Mouse (Mus musculus): ENCODE measurements around the gene Hbp1. TPM values are rescaled to one million over a fixed set of nuclear protein-coding genes. Genes with fewer than 3 reads are reported as not detected.

Hbp1 gene
- 105 to 123 TPM (median 118 TPM) in 4 replicates for total RNA-seq (2023; ENCODE audit: inconsistent age)

DNA sequence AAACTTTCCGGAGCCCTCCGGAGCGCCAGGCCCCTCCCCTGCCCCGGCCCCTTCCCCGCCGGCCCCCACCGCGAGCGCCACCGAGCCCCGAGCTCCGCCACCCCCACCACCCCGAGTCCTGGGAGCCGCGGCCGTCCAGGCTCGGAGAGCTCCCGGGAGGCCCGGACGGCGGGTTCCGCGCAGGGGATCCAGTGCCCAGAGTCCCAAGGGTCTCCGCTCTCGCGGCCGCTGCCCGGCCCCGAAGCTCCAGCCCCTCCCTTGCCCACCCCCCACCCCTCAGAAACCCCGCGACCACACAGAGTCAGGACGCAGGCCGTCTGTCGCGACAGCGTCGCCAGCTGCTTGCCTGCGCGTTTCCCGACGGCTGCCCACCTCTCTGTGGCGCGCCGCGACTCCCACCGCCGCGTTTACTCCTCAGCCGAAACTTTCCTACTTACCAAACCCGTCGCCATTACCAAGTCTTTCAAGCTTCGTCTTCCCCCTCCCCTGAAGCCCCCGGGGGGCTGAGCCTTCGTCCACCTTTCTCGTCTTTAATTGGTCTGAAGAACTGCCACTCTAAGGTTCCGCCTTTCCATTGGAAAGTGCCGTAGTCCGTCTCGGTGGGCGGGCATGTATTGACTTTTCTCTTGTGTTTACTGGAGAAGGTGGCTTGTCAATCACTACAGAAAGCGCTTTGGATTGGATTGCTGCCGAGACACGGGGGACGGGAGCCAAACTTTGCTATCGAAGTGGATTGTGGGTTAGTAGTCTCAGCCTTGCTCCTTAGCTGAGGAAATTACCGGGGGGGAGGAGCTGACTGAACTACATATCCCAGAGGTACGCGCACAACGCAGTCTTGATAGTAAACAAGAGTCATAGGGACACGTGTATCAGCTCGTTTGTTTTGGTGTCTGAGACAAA is at the start of gene Hbp1:
Gene Hbp1, minus strand, starts transcription at position 777 of the 900 bp plus-strand sequence.

Other genes with a start within 250 kb of the Hbp1 start
- not detected in 4 replicates for gene Gpr22, start 236.6 kb downstream of the Hbp1 start, total RNA-seq (2023; ENCODE audit: inconsistent age)
- gene Prkar2b, start 110.8 kb upstream of the Hbp1 start, total RNA-seq (2023; ENCODE audit: inconsistent age), result 1.3 to 2.1 TPM (median 1.4 TPM) in 4 replicates

All from B cell, adult (primary cell).